In genomic region chr15:82416797-82417789, GRCm38 (mm10) we compare ENCODE assay signal across 8 mouse cellular contexts. TPM values are rescaled to one million over a fixed set of nuclear protein-coding genes. Genes with fewer than 3 reads are reported as not detected.
DNase-seq lines count a peak whose midpoint lies in the region; ATAC-seq and TF ChIP-seq lines count a peak whose summit lies in the region.

No protein-coding gene starts in this region.

- peak overlapping the region; percentile 32; the same call in 1 of the 2 replicates for H3K4me2 ChIP-seq in intestine, postnatal 0 days (replicated peaks; ENCODE audit: low read depth)
- peak overlapping the region; percentile 32 for H3K4me2 ChIP-seq in midbrain, embryonic 11.5 days

- no peaks in the 10 kb centered on the region for H3K9me3 ChIP-seq in intestine, postnatal 0 days (ENCODE audit: control insufficient read depth)
- H3K9me3 ChIP-seq in midbrain, embryonic 11.5 days (ENCODE audit: control insufficient read depth, low read length): no peaks in the 10 kb centered on the region

- H3K27ac ChIP-seq in intestine, postnatal 0 days (ENCODE audit: low read depth, low read length): no peak overlapping the region
- no peak overlapping the region for H3K27ac ChIP-seq in midbrain, embryonic 11.5 days (ENCODE audit: low read depth, low read length)

- TF ChIP-seq CTCF in intestine, postnatal 0 days (IDR thresholded peaks at IDR 0.05; ENCODE audit: low read depth): peak; percentile 95

- no peaks in the 10 kb centered on the region for H3K36me3 ChIP-seq in intestine, postnatal 0 days (ENCODE audit: control insufficient read depth, insufficient read depth)
- H3K36me3 ChIP-seq in midbrain, embryonic 11.5 days (ENCODE audit: control insufficient read depth, insufficient read depth, low read length): no peaks in the 10 kb centered on the region

- DNase-seq in adrenal gland, adult 8-10 months: peak; percentile 84
- peak; percentile 69 for DNase-seq in embryo, embryonic 9.5 days (ENCODE audit: extremely low spot score)
- DNase-seq in gonadal fat pad, adult 2 months (ENCODE audit: low read depth): peak; percentile 6
- DNase-seq in left cerebral cortex, postnatal 36 days (ENCODE audit: low spot score in 2 of 2): peak; percentile 62 to 76
- peak; percentile 86 for DNase-seq in midbrain, embryonic 11.5 days (ENCODE audit: low spot score, missing footprints)
- DNase-seq in right cerebral cortex, postnatal 4 days: peak; percentile 72
- DNase-seq in yolk sac, embryonic 10.5 days (ENCODE audit: low spot score): peak; percentile 53

- no peak overlapping the region for H3K9ac ChIP-seq in intestine, postnatal 0 days (ENCODE audit: low read depth, low read length)
- H3K9ac ChIP-seq in midbrain, embryonic 11.5 days (ENCODE audit: low read length): peak overlapping the region; percentile 51

- 39% methylated on average over 16 of the region's 16 CpGs for WGBS in intestine, postnatal 0 days
- WGBS in midbrain, embryonic 11.5 days: 22% methylated on average over 16 of the region's 16 CpGs

- H3K4me1 ChIP-seq in intestine, postnatal 0 days (replicated peaks; ENCODE audit: control insufficient read depth, insufficient read depth, low read length): no peaks in the 10 kb centered on the region; the same call in 1 of the 2 replicates
- H3K4me1 ChIP-seq in midbrain, embryonic 11.5 days (ENCODE audit: control insufficient read depth, insufficient read depth, low read length): peaks cover 3% of the 10 kb centered on the region

- intact Hi-C loops in left cerebral cortex, postnatal 36 days (cut with DNase I): loop anchor here (1.0 to 5.0 kb wide), 3 partner anchors 35 to 150 kb away; partner anchors contain the start of genes Cyp2d22 and Ndufa6

- H3K27me3 ChIP-seq in intestine, postnatal 0 days (replicated peaks; ENCODE audit: control insufficient read depth, insufficient read depth, low read length): no peaks in the 10 kb centered on the region
- no peaks in the 10 kb centered on the region for H3K27me3 ChIP-seq in midbrain, embryonic 11.5 days (ENCODE audit: control insufficient read depth, insufficient read depth, low read length)

- no peak overlapping the region for H3K4me3 ChIP-seq in intestine, postnatal 0 days (ENCODE audit: low read depth, low read length)
- H3K4me3 ChIP-seq in midbrain, embryonic 11.5 days (ENCODE audit: low read depth, low read length): no peak overlapping the region

- peak; percentile 82 for ATAC-seq in intestine, postnatal 0 days
- peak; percentile 83 for ATAC-seq in midbrain, embryonic 11.5 days (ENCODE audit: low FRiP score)

RNA-seq across cellular contexts. Expression of gene Cyp2d10, which starts 10.1 kb away (rescaled TPM):
- 1 to 10 TPM in 1 of 4 experiments, not detected in 3; 1.1 TPM for total RNA-seq in adrenal gland, adult 8-10 months (2022)
- polyA plus RNA-seq in gonadal fat pad, adult 2 months (2012; rRNA removed): 0.14 and 1.6 TPM in 2 replicates
- polyA plus RNA-seq in intestine, postnatal 0 days (2015; fragmentation: Nextera tagmentation; extraction: Ambion mirVana): 0.25 and 0.39 TPM in 2 replicates
- total RNA-seq in left cerebral cortex, postnatal 36 days (2021): not detected
- not detected in 2 replicates for polyA plus RNA-seq in midbrain, embryonic 11.5 days (2014; fragmentation: Nextera tagmentation; extraction: Ambion mirVana)

RNA-seq across cellular contexts. Expression of gene Cyp2d9, which starts 16.1 kb away (rescaled TPM):
- total RNA-seq in adrenal gland, adult 8-10 months (2022): 1 to 10 TPM in 1 of 4 experiments, under 1 TPM in 1, not detected in 2; 0.46 to 2.5 TPM
- polyA plus RNA-seq in gonadal fat pad, adult 2 months (2012; rRNA removed): 0.62 and 0.72 TPM in 2 replicates
- polyA plus RNA-seq in intestine, postnatal 0 days (2015; fragmentation: Nextera tagmentation; extraction: Ambion mirVana): not detected in 2 replicates
- total RNA-seq in left cerebral cortex, postnatal 36 days (2021): not detected
- not detected in 2 replicates for polyA plus RNA-seq in midbrain, embryonic 11.5 days (2014; fragmentation: Nextera tagmentation; extraction: Ambion mirVana)

RNA-seq across cellular contexts. Expression of gene Cyp2d11, which starts 23.3 kb away (rescaled TPM):
- under 1 TPM in 2 of 4 experiments, not detected in 2; 0.22 to 0.42 TPM for total RNA-seq in adrenal gland, adult 8-10 months (2022)
- polyA plus RNA-seq in gonadal fat pad, adult 2 months (2012; rRNA removed): not detected in 2 replicates
- polyA plus RNA-seq in intestine, postnatal 0 days (2015; fragmentation: Nextera tagmentation; extraction: Ambion mirVana): not detected in 2 replicates
- under 1 TPM in 1 of 2 experiments, not detected in 1; 0.27 TPM for total RNA-seq in left cerebral cortex, postnatal 36 days (2021)
- polyA plus RNA-seq in midbrain, embryonic 11.5 days (2014; fragmentation: Nextera tagmentation; extraction: Ambion mirVana): not detected in 2 replicates

RNA-seq across cellular contexts. Expression of gene Cyp2d22, which starts 37.0 kb away (rescaled TPM):
- 10 to 100 TPM; 42.2 to 46.6 (median 45.6) TPM for total RNA-seq in adrenal gland, adult 8-10 months (2022)
- 31.0 and 34.7 TPM in 2 replicates for polyA plus RNA-seq in gonadal fat pad, adult 2 months (2012; rRNA removed)
- 5.7 and 7.6 TPM in 2 replicates for polyA plus RNA-seq in intestine, postnatal 0 days (2015; fragmentation: Nextera tagmentation; extraction: Ambion mirVana)
- 10 to 100 TPM; 27.6 to 32.4 TPM for total RNA-seq in left cerebral cortex, postnatal 36 days (2021)
- polyA plus RNA-seq in midbrain, embryonic 11.5 days (2014; fragmentation: Nextera tagmentation; extraction: Ambion mirVana): 1.7 and 1.9 TPM in 2 replicates

Comparison
In these comparisons a context has a peak if more than half of its experiments do, and no peak if none do; other contexts are left out.
1. DNase-seq: peak in every context shown above with its lines; median percentile 86 in midbrain, embryonic 11.5 days; 84 in adrenal gland, adult 8-10 months; 72 in right cerebral cortex, postnatal 4 days; 69 in embryo, embryonic 9.5 days; 69 in left cerebral cortex, postnatal 36 days; 53 in yolk sac, embryonic 10.5 days; 6 in gonadal fat pad, adult 2 months.